Mouse (Mus musculus) monocyte, adult 2 months (primary cell): ENCODE data around the gene Cntn6.

ENCODE experiments used
- DNase-seq, 2 experiments: peaks; one replicate each; pipeline ENCODE4 v3.0.0; 2022; ENCODE audit warnings: low spot score in 2 of 2, low read depth in 1 of 2

The Cntn6 gene

GRCm38 (mm10) chr6:104492490-104493431 is at the start of gene Cntn6:
TSS of gene Cntn6 (plus strand) at chr6:104492790.
- DNase-seq = no peak

DNA sequence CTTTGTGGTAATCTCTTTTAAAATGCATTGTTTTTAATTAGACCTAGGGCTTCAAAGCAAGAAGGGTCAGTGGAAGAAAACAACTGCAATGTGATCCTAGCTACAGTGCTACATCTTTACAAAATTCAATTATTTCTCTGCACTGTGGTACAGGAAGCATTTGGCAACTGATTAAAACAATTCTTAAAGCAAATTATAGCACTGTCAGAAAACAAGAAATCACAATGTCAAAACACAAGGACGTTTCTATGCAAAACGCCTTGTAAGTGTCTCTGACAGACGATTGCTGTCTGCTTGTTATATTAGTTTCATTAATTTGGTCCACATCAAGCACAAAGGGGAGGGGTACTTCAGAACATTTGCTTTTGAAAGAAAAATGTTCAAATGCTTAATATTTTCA is 48.9 kb upstream of the Cntn6 start:
- no peak for DNase-seq

GRCm38 (mm10) chr6:104470706-104471105 is 21.9 kb upstream of the Cntn6 start:
- DNase-seq = no peak

DNA sequence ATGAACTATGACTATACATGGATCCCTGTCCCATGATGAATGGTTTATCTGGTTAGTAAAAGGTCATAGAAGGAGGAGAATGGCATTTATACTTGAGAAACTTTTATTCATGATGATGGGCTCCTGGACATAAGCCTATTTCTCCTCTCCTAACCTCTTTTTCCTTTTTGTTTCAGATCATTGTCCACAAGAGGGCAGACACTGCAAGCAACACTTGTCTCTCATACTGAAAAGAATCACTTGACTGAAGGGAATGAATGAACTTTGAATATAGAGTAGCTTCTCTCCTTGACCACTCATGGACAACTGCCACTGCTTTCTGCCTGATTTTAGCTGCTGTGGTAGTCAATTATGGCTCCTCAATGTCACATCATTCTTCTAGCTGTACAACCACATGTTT is 13.3 kb upstream of the Cntn6 start:
- DNase-seq = no peak

- no peak for DNase-seq
Observed at GRCm38 (mm10) chr6:104493459-104493858, 869 bp downstream of the Cntn6 start.

- no peak for DNase-seq
Observed at GRCm38 (mm10) chr6:104495801-104496200, 3.2 kb downstream of the Cntn6 start.

- DNase-seq = no peak
Observed at GRCm38 (mm10) chr6:104563993-104564392, 71.4 kb downstream of the Cntn6 start.

- no peak for DNase-seq
Observed at GRCm38 (mm10) chr6:104569564-104569963, 77.0 kb downstream of the Cntn6 start.

DNA sequence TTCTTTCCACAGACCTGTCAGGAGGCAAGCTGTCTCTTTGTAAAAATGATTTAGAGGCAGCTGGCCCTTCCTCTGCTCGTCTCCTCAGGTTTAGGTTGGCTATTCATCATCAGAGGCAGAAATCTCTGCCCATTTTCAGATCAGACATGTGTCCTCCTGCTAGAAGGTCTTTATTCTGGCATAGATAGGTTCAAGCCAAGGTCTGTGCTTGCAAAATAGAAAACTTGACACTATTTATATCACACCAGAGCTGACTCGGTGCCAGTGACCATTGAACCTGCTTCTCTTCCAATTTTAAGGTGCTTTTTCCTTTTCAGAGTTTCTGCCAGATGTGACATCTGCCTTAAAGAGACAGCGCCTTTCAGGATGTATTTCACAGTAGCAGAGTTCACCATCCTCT is 95.4 kb downstream of the Cntn6 start:
- DNase-seq = no peak

DNA sequence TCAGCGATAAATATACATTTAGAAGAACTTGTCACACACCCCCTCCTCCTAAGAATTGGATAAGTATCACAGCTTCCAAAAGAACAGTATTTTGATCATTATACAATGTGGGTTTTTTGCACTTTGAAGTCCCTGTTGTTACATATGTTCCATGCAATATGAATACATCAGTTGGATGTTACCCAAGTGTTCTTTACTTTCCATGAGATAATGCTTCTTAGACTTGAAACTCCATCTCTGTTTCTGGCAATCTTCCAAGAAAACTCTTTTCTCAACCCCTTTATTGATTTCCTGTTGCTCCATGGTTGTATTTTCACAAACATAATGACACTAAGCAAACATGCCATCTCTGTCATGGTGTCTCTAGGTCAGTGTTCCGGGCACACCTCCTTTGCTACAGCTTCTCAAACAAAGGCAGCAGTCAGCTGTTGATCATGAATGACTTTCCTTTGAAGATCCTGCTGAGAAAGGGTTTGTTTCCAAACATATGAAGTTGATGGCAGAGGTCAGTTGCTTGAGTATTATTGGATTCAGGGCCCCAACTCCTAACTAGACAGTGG is 108.3 kb downstream of the Cntn6 start:
- no peak for DNase-seq

- DNase-seq = no peak
Observed at GRCm38 (mm10) chr6:104602894-104603293, 110.3 kb downstream of the Cntn6 start.

- DNase-seq = no peak
Observed at GRCm38 (mm10) chr6:104603371-104603770, 110.8 kb downstream of the Cntn6 start.

DNA sequence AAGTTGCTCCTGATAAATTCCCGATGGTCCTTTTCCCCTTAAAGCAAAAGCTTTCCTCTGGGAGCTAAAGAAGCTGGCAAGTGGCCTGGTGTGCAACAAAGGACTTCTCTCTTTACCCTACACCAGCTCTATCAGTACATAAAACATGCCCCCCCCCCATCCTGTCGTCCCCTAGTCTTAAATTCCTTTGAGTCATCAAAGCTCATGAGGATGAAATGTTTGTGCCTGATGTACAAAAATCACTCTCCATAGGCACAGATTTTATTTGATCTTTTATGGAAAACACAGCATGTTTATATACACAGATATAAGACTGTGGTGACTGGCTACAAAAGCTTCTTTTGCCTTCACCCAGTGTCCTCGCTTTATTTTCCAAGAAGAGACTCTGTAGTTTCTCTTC is 112.6 kb downstream of the Cntn6 start:
- no peak for DNase-seq

- no peak for DNase-seq
Observed at GRCm38 (mm10) chr6:104653518-104653917, 160.9 kb downstream of the Cntn6 start.

- no peak for DNase-seq
Observed at GRCm38 (mm10) chr6:104668701-104669100, 176.1 kb downstream of the Cntn6 start.

DNA sequence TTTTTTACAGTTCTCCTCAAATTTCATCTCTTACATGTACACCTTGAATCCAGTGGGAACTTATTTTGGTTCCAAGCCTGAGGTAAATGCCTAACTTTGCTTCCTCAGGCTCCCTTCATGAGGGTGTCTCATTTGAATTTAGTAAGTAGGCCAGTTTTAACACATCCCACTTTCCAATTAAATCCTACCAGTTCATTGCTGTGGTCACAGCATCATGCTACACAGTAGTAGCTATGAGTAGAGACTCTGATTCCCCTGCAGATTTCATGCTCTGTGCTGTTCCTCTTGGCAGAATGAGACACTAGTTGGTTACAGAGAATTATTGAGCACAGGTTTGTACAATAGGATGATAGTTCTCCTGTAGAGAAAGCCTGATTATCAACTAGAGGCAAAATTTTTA is 181.7 kb downstream of the Cntn6 start:
- no peak for DNase-seq

DNA sequence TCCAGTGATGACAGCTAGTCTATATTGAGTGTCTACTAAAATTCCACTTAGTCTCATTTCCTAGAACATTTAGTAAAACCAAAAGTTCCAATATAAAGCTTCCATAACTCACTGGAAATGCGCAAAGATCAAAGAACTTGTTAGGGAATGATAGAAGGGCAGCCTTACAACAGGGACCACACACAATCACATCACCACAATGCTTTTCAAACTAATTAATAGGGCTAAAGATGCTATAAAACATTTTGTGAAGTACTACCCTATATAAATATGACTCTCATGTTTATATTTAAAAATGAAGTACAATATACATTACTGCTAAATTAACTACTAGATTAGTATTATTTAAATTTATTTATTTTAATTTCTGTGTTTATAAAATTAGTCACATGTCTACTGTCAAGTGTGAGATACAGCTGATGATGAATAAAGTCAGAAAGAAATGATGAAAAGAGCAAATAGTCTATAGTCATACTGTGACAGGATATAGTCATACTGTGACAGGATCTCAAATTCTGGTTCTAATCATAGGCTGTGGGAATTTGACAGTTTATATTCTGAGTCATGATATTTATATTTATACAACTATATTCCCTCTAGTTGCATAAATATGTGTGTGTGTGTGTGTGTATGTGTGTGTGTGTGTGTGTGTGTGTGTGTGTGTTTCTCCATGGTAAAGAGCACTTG is 187.4 kb downstream of the Cntn6 start:
- DNase-seq = no peak

GRCm38 (mm10) chr6:104687980-104688379 is 195.4 kb downstream of the Cntn6 start:
- no peak for DNase-seq

GRCm38 (mm10) chr6:104688439-104689125 is 196.0 kb downstream of the Cntn6 start:
- DNase-seq = no peak

GRCm38 (mm10) chr6:104728571-104728970 is 236.0 kb downstream of the Cntn6 start:
- DNase-seq = no peak

DNA sequence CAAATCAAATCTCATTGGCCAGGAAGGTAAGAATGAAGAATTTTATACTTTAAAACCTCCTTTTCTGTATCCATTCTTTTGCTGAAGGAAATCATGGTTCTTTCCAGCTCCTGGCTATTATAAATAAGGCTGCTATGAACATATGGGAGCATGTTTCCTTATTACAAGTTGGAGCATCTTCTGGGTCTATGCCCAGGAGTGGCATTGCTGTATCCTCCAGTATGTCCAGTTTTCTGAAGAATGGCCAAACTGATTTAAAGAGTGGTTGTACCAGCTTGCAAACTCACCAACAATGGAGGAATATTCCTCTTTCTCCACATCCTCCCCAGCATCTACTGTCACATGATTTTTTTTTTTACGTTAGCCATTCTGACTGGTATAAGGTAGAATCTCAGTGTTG is 241.7 kb downstream of the Cntn6 start:
- no peak for DNase-seq
